Mouse (Mus musculus): ENCODE results near the gene Dqx1.
A peak's percentile ranks its signal among the peaks of the same experiment; 100 is the strongest.

Dqx1 gene

GRCm38 (mm10) chr6:83033249-83034185, 24.1 kb upstream of the Dqx1 start, which contains the start of the genes Dok1 and Loxl3:
Gene Dok1, minus strand, starts transcription at chr6:83033471.
Gene Loxl3, plus strand, starts transcription at chr6:83034173.
- peak; percentile 82 for DNase-seq (ENCODE audit: low read depth, low spot score)

- no peak for DNase-seq (ENCODE audit: low read depth, low spot score)
These were observed 23.1 kb upstream of the Dqx1 start for GRCm38 (mm10) chr6:83034463-83035055.

- DNase-seq (ENCODE audit: low read depth, low spot score) = no peak
These were observed 20.5 kb upstream of the Dqx1 start for GRCm38 (mm10) chr6:83037188-83037587.

GRCm38 (mm10) chr6:83038496-83039012, 19.1 kb upstream of the Dqx1 start:
- DNase-seq (ENCODE audit: low read depth, low spot score) = peak; percentile 82

- DNase-seq (ENCODE audit: low read depth, low spot score) = no peak
These were observed 17.0 kb upstream of the Dqx1 start for GRCm38 (mm10) chr6:83040601-83041000.

GRCm38 (mm10) chr6:83043561-83043960, 14.1 kb upstream of the Dqx1 start:
- no peak for DNase-seq (ENCODE audit: low read depth, low spot score)

GRCm38 (mm10) chr6:83043993-83044392, 13.7 kb upstream of the Dqx1 start:
- DNase-seq (ENCODE audit: low read depth, low spot score) = no peak

- DNase-seq (ENCODE audit: low read depth, low spot score) = no peak
These were observed 12.9 kb upstream of the Dqx1 start for GRCm38 (mm10) chr6:83044742-83045141.

- DNase-seq (ENCODE audit: low read depth, low spot score) = no peak
These were observed 8.3 kb upstream of the Dqx1 start for GRCm38 (mm10) chr6:83049367-83049766.

GRCm38 (mm10) chr6:83053136-83053960, 4.3 kb upstream of the Dqx1 start:
- no peak for DNase-seq (ENCODE audit: low read depth, low spot score)

GRCm38 (mm10) chr6:83054074-83054851, 3.4 kb upstream of the Dqx1 start, which contains the start of gene Aup1:
Gene Aup1, plus strand, starts transcription at chr6:83054521.
- peak; percentile 96 for DNase-seq (ENCODE audit: low read depth, low spot score)

- DNase-seq (ENCODE audit: low read depth, low spot score) = no peak
These were observed 2.7 kb upstream of the Dqx1 start, which contains the start of gene Htra2 for GRCm38 (mm10) chr6:83054871-83055431. Gene Htra2, minus strand, starts transcription at chr6:83055273.

- DNase-seq (ENCODE audit: low read depth, low spot score) = no peak
These were observed 1.1 kb downstream of the Dqx1 start for GRCm38 (mm10) chr6:83058725-83059124.

- no peak for DNase-seq (ENCODE audit: low read depth, low spot score)
These were observed 8.4 kb downstream of the Dqx1 start for GRCm38 (mm10) chr6:83065995-83066394.

GRCm38 (mm10) chr6:83066441-83066840, 8.8 kb downstream of the Dqx1 start:
- DNase-seq (ENCODE audit: low read depth, low spot score) = no peak

- no peak for DNase-seq (ENCODE audit: low read depth, low spot score)
These were observed 10.6 kb downstream of the Dqx1 start for GRCm38 (mm10) chr6:83068221-83068620.

GRCm38 (mm10) chr6:83068706-83069487, 11.3 kb downstream of the Dqx1 start:
- DNase-seq (ENCODE audit: low read depth, low spot score) = no peak

GRCm38 (mm10) chr6:83069488-83070246, 12.0 kb downstream of the Dqx1 start:
- DNase-seq (ENCODE audit: low read depth, low spot score) = no peak

- DNase-seq (ENCODE audit: low read depth, low spot score) = no peak
These were observed 12.4 kb downstream of the Dqx1 start, which contains the start of gene Tlx2 for GRCm38 (mm10) chr6:83070247-83070310. Gene Tlx2, minus strand, starts transcription at chr6:83070293.

Measured in forelimb bud, embryonic 11.5 days (tissue).